In the genomic region with DNA sequence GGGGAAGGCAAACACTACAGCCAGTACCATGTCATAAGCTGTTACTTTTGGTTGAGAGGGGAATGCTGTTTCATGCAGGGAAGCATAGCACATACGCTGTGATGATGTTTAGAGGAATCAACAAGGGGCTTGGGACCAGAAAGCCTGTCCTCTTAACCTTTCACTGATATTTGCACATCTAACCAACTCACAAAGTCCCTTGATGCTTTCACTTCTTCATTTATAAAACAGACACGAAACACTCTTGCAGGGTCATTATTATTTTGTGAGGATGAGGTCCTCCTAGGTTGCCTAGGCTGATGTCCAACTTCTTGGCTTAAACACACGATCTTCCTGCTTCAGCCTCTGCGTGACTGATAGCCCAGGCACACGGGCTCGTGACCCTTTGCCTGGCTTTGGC, we compare ENCODE assay signal across 21 mouse cellular contexts. TPM values are rescaled to one million over a fixed set of nuclear protein-coding genes. Genes with fewer than 3 reads are reported as not detected.
DNase-seq lines count a peak whose midpoint lies in the region; ATAC-seq and TF ChIP-seq lines count a peak whose summit lies in the region.
"Had no signal": no experiment of that assay in that cellular context is flagged by ENCODE, and none has a peak within 500 bp of the region (broad histone marks: within the 10 kb centered on the region; RNA-seq: fewer than 3 reads in every experiment).

No protein-coding gene starts in this region.

- no peak for TF ChIP-seq CTCF in spleen, adult 2 months (IDR thresholded peaks at IDR 0.05; ENCODE audit: extremely low read depth, insufficient read depth, insufficient read length, insufficient replicate concordance)
- no peak for TF ChIP-seq CTCF in small intestine, adult 2 months (IDR thresholded peaks at IDR 0.05; ENCODE audit: extremely low read depth, insufficient read length, insufficient replicate concordance, low read depth, low read length)
- TF ChIP-seq CTCF in layer of hippocampus, adult 2 months (conservative IDR thresholded peaks at IDR 0.05) = no peak

- no peak for TF ChIP-seq POLR2A in spleen, adult 2 months (IDR thresholded peaks at IDR 0.05; ENCODE audit: low read depth, low read length)
- no peak for TF ChIP-seq POLR2A in small intestine, adult 2 months (IDR thresholded peaks at IDR 0.05; ENCODE audit: low read depth, low read length)

- peak; percentile 12 for ATAC-seq in granulocyte monocyte progenitor cell, adult 5-6 weeks (replicated peaks; ENCODE audit: poor library complexity, severe bottlenecking)
- ATAC-seq: forebrain, embryonic 16.5 days had no signal

- peak overlapping the region; percentile 77 for H3K27ac ChIP-seq in spleen, adult 2 months (ENCODE audit: insufficient read depth, low read length)
- 0 out of 2 replicates have a peak overlapping the region, but pooled peaks have one; percentile 22 for H3K27ac ChIP-seq in small intestine, adult 2 months (ENCODE audit: insufficient read depth, low read depth, low read length)
- no peak overlapping the region for H3K27ac ChIP-seq in layer of hippocampus, adult 2 months
- no peak overlapping the region for H3K27ac ChIP-seq in limb, embryonic 10.5 days
- H3K27ac ChIP-seq: embryonic facial prominence, embryonic 13.5 days; forebrain, embryonic 12.5 days; gastrocnemius, adult 2 months; heart, embryonic 13.5 days; hindbrain, embryonic 15.5 days had no signal

- H3K36me3 ChIP-seq in spleen, adult 2 months (ENCODE audit: control insufficient read depth, insufficient read depth, low read length) = no peaks in the 10 kb centered on the region
- no peaks in the 10 kb centered on the region for H3K36me3 ChIP-seq in small intestine, adult 2 months (ENCODE audit: control insufficient read depth, insufficient read depth, low read length)
- H3K36me3 ChIP-seq in limb, embryonic 10.5 days = no peaks in the 10 kb centered on the region
- H3K36me3 ChIP-seq: embryonic facial prominence, embryonic 13.5 days; forebrain, embryonic 12.5 days; heart, embryonic 13.5 days; hindbrain, embryonic 15.5 days had no signal

- no peak overlapping the region for H3K4me3 ChIP-seq in spleen, adult 2 months (ENCODE audit: extremely low read depth, insufficient read depth, insufficient read length)
- H3K4me3 ChIP-seq in small intestine, adult 2 months (ENCODE audit: low read depth, low read length) = no peak overlapping the region
- H3K4me3 ChIP-seq in layer of hippocampus, adult 2 months = no peak overlapping the region
- H3K4me3 ChIP-seq in limb, embryonic 10.5 days = no peak overlapping the region
- H3K4me3 ChIP-seq: embryonic facial prominence, embryonic 13.5 days; forebrain, embryonic 12.5 days; gastrocnemius, adult 2 months; heart, embryonic 13.5 days; hindbrain, embryonic 15.5 days had no signal

- WGBS in spleen, adult 2 months = 63% methylated on average over 6 of the region's 6 CpGs
- WGBS in small intestine, adult 2 months = 67% methylated on average over 6 of the region's 6 CpGs
- WGBS in limb, embryonic 10.5 days = 83% methylated on average over 6 of the region's 6 CpGs

- no peaks in the 10 kb centered on the region for H3K9me3 ChIP-seq in limb, embryonic 10.5 days (replicated peaks)
- H3K9me3 ChIP-seq: embryonic facial prominence, embryonic 13.5 days; forebrain, embryonic 12.5 days; heart, embryonic 13.5 days; hindbrain, embryonic 15.5 days had no signal

- H3K27me3 ChIP-seq in spleen, adult 2 months (ENCODE audit: control insufficient read depth, insufficient read depth, low read length) = no peaks in the 10 kb centered on the region
- H3K27me3 ChIP-seq in small intestine, adult 2 months (ENCODE audit: control insufficient read depth, insufficient read depth, low read length) = no peaks in the 10 kb centered on the region
- H3K27me3 ChIP-seq in limb, embryonic 10.5 days (ENCODE audit: low read depth, poor library complexity, severe bottlenecking) = no peaks in the 10 kb centered on the region
- H3K27me3 ChIP-seq: embryonic facial prominence, embryonic 13.5 days; forebrain, embryonic 12.5 days; heart, embryonic 13.5 days; hindbrain, embryonic 15.5 days had no signal

- no peak for DNase-seq in spleen, adult 2 months (ENCODE audit: low read depth in 1 of 2, low spot score in 2 of 2)
- DNase-seq in spleen, postnatal 4 days (ENCODE audit: low spot score in 2 of 2) = no peak
- DNase-seq in ovary, adult 18-20 months (ENCODE audit: low spot score) = no peak
- DNase-seq in layer of hippocampus, adult 2 months (ENCODE audit: low spot score in 2 of 2) = no peak
- no peak for DNase-seq in limb, embryonic 10.5 days (ENCODE audit: low spot score)
- DNase-seq: adrenal gland, adult 2 months; adrenal gland, postnatal 36 days; cerebellum, adult 18-20 months; cerebellum, adult 9-11 months; cerebellum, postnatal 36 days; gastrocnemius, adult 2 months; gastrocnemius, postnatal 25 days; heart, adult 11 months; heart, postnatal 36 days had no signal

- H3K4me1 ChIP-seq in spleen, adult 2 months (ENCODE audit: control insufficient read depth, insufficient read depth, insufficient read length) = peaks cover 14% of the 10 kb centered on the region; the same call in 1 of the 2 replicates
- H3K4me1 ChIP-seq in small intestine, adult 2 months (ENCODE audit: control insufficient read depth, insufficient read depth, insufficient read length, low read length) = 0 out of 2 replicates have a peak, but pooled peaks cover under 1% of the 10 kb centered on the region
- peaks cover 15% of the 10 kb centered on the region for H3K4me1 ChIP-seq in limb, embryonic 10.5 days

RNA-seq across cellular contexts. Expression of gene Mmd, which starts 3.6 kb away (rescaled TPM):
- 9.6 and 14.8 TPM in 2 replicates for polyA plus RNA-seq in spleen, adult 2 months (2012; rRNA removed)
- total RNA-seq in granulocyte monocyte progenitor cell, adult 5-6 weeks (2014; fragmentation: Nextera tagmentation) = 14.0 and 17.9 TPM in 2 replicates
- 10.6 and 21.5 TPM in 2 replicates for total RNA-seq in granulocyte monocyte progenitor cell, adult 5-6 weeks (2017)
- 10.3 and 21.2 TPM in 2 replicates for polyA plus RNA-seq in small intestine, adult 2 months (2012; rRNA removed)
- total RNA-seq in layer of hippocampus, adult 2 months (2021) = 100 to 1,000 TPM; 364 to 381 TPM
- polyA plus RNA-seq in limb, embryonic 10.5 days (2016; fragmentation: Nextera tagmentation; extraction: Ambion mirVana) = 38.0 and 38.7 TPM in 2 replicates

RNA-seq across cellular contexts. Expression of gene Gm45716, which starts 58.1 kb away (rescaled TPM):
- polyA plus RNA-seq in spleen, adult 2 months (2012; rRNA removed) = 0.62 and 1.2 TPM in 2 replicates
- 6.9 and 8.3 TPM in 2 replicates for total RNA-seq in granulocyte monocyte progenitor cell, adult 5-6 weeks (2014; fragmentation: Nextera tagmentation)
- 9.1 and 10.1 TPM in 2 replicates for total RNA-seq in granulocyte monocyte progenitor cell, adult 5-6 weeks (2017)
- polyA plus RNA-seq in small intestine, adult 2 months (2012; rRNA removed) = 1.7 and 3.0 TPM in 2 replicates
- 1 to 10 TPM; 6.9 to 8.1 TPM for total RNA-seq in layer of hippocampus, adult 2 months (2021)
- 12.7 and 13.9 TPM in 2 replicates for polyA plus RNA-seq in limb, embryonic 10.5 days (2016; fragmentation: Nextera tagmentation; extraction: Ambion mirVana)

Comparison
In these comparisons a context has a peak if more than half of its experiments do, and no peak if none do; other contexts are left out.
1. H3K27ac ChIP-seq: peak in spleen, adult 2 months (single experiment) and small intestine, adult 2 months (single experiment); none in layer of hippocampus, adult 2 months (single experiment) and limb, embryonic 10.5 days (single experiment).